Mouse (Mus musculus) testis, adult 2 months (tissue): Measurements from ENCODE around the gene Blm.

Experiments used
- CTCF ChIP-seq: fragments of 200-500 bp; IDR thresholded peaks from 2 replicates; pipeline ENCODE4 v1.5.1; 2012; ENCODE audit warnings: low read depth, mild to moderate bottlenecking, inconsistent platforms, low read length, moderate library complexity; ENCODE audit not compliant: control insufficient read depth, insufficient read depth, insufficient replicate concordance
- POLR2A ChIP-seq: fragments of 200-500 bp; IDR thresholded peaks from 2 replicates; pipeline ENCODE4 v1.6.1; 2012; ENCODE audit warnings: low read depth, mild to moderate bottlenecking, inconsistent platforms, low read length, moderate library complexity; ENCODE audit not compliant: control insufficient read depth

DNA sequence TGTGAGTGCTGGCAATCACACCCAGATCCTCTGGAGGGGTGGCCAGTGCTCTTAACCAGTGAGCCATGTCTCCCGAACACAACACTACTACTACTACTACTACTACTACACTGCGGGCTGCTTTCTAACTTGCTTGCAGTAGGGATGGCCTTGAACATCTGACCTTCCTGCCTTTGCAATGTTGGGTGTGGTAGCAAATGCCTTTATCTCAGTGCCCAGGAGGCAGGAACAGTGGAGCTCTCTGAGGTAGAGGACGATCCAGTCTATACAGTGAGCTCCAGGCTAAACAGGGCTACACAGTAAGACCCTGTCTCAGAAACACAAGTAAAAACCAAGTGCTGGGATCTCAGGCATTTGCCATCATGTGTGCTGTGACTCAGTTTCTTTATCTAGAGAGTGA is 43.8 kb downstream of the Blm start:
- no peak for TF ChIP-seq CTCF
- no peak for TF ChIP-seq POLR2A
